Mouse (Mus musculus) forebrain, embryonic 16.5 days (tissue): Measurements from ENCODE around the gene Csnk2a1. TPM values are rescaled to one million over a fixed set of nuclear protein-coding genes. Genes with fewer than 3 reads are reported as not detected.
"Not testable (repeated sequence)": the region's sequence is repeated elsewhere in the genome, so short reads cannot be mapped to it uniquely, and the experiment has no call there.

ENCODE experiments used
- ATAC-seq: fragments of 200-750 bp; cut with Nextera tagmentation; 2 replicates; pipeline ENCODE4 v1.8.0; 2017; ENCODE audit warnings: mild to moderate bottlenecking, moderate library complexity
- H3K27ac ChIP-seq: fragments of 300-500 bp; sonication (generic); 2 replicates; pipeline ENCODE4 v1.5.1; 2014; ENCODE audit warnings: low read length, control low read depth
- H3K27me3 ChIP-seq: fragments of 300-500 bp; sonication (generic); replicated peaks from 2 replicates; pipeline ENCODE4 v1.6.1; 2014; ENCODE audit warnings: low read length; ENCODE audit not compliant: control insufficient read depth, insufficient read depth
- H3K36me3 ChIP-seq: fragments of 300-500 bp; sonication (generic); 2 replicates; pipeline ENCODE4 v1.6.1; 2014; ENCODE audit not compliant: control insufficient read depth, insufficient read depth
- H3K4me1 ChIP-seq: fragments of 300-500 bp; sonication (generic); replicated peaks from 2 replicates; pipeline ENCODE4 v1.6.1; 2014; ENCODE audit warnings: low read length; ENCODE audit not compliant: control insufficient read depth, insufficient read depth
- H3K4me2 ChIP-seq: fragments of 300-500 bp; sonication (generic); 2 replicates; pipeline ENCODE4 v1.6.1; 2014; ENCODE audit warnings: mild to moderate bottlenecking, low read length, control low read depth
- H3K4me3 ChIP-seq: fragments of 300-500 bp; sonication (generic); replicated peaks from 2 replicates; pipeline ENCODE4 v1.5.1; 2014; ENCODE audit warnings: mild to moderate bottlenecking, low read length, control low read depth
- H3K9ac ChIP-seq: fragments of 300-500 bp; sonication (generic); replicated peaks from 2 replicates; pipeline ENCODE4 v1.6.1; 2014; ENCODE audit warnings: low read depth, low read length, control low read depth
- H3K9me3 ChIP-seq: fragments of 300-500 bp; sonication (generic); 2 replicates; pipeline ENCODE4 v1.6.1; 2016; ENCODE audit warnings: low read length; ENCODE audit not compliant: control insufficient read depth
- WGBS: fragments of 180-500 bp; shearing (Covaris S2); extraction: QIAGEN DNeasy Blood & Tissue Kit; methylation state at CpG from one replicate; pipeline ENCODE4 v1.1.7; 2014; 5-methylcytosine and 5-hydroxymethylcytosine counted together
- polyA plus RNA-seq: library from polyadenylated mRNA; unstranded; fragments of >200 nt; fragmentation: Nextera tagmentation; extraction: Ambion mirVana; gene quantifications from 2 replicates; pipeline ENCODE4 v1.2.1, GENCODE M21; 2015

Csnk2a1 gene
- polyA plus RNA-seq, 1 experiment from 2014 or later: 137 TPM

GRCm38 (mm10) chr2:152190161-152190560 is 36.5 kb upstream of the Csnk2a1 start:
- H3K9ac ChIP-seq: no peak overlapping the region
- no peak for ATAC-seq
- H3K27ac ChIP-seq: no peak overlapping the region
- 73% methylated on average over 7 of the region's 7 CpGs for WGBS
- no peak overlapping the region for H3K4me2 ChIP-seq
- H3K9me3 ChIP-seq: no peaks in the 10 kb centered on the region
- H3K4me3 ChIP-seq: no peak overlapping the region
- H3K4me1 ChIP-seq: no peaks in the 10 kb centered on the region
- no peaks in the 10 kb centered on the region for H3K36me3 ChIP-seq
- no peaks in the 10 kb centered on the region for H3K27me3 ChIP-seq

GRCm38 (mm10) chr2:152192591-152193345 is 33.9 kb upstream of the Csnk2a1 start:
- Histone ChIP-seq H3K4me1 (0 out of 2 replicates have a peak, but pooled peaks cover 4% of the 10 kb centered on the region), H3K27ac (no peak overlapping the region), H3K36me3 (no peaks in the 10 kb centered on the region), H3K9ac (no peak overlapping the region), H3K9me3 (no peaks in the 10 kb centered on the region), H3K27me3 (no peaks in the 10 kb centered on the region), H3K4me2 (no peak overlapping the region), H3K4me3 (no peak overlapping the region)
- WGBS: 72% methylated on average over 13 of the region's 13 CpGs
- no peak for ATAC-seq

GRCm38 (mm10) chr2:152193346-152193710 is 33.3 kb upstream of the Csnk2a1 start:
- no peak for ATAC-seq
- 0 out of 2 replicates have a peak, but pooled peaks cover 4% of the 10 kb centered on the region for H3K4me1 ChIP-seq
- no peaks in the 10 kb centered on the region for H3K27me3 ChIP-seq
- H3K9ac ChIP-seq: no peak overlapping the region
- no peaks in the 10 kb centered on the region for H3K9me3 ChIP-seq
- no peak overlapping the region for H3K4me3 ChIP-seq
- H3K27ac ChIP-seq: no peak overlapping the region
- no peak overlapping the region for H3K4me2 ChIP-seq
- WGBS: 82% methylated on average over 7 of the region's 7 CpGs
- H3K36me3 ChIP-seq: no peaks in the 10 kb centered on the region

GRCm38 (mm10) chr2:152194586-152194985 is 32.1 kb upstream of the Csnk2a1 start:
- WGBS: 96% methylated on average over 2 of the region's 2 CpGs
- ATAC-seq: no peak
- Histone ChIP-seq H3K27me3 (no peaks in the 10 kb centered on the region), H3K27ac (no peak overlapping the region), H3K4me1 (0 out of 2 replicates have a peak, but pooled peaks cover 4% of the 10 kb centered on the region), H3K4me3 (no peak overlapping the region), H3K4me2 (no peak overlapping the region), H3K36me3 (no peaks in the 10 kb centered on the region), H3K9me3 (no peaks in the 10 kb centered on the region), H3K9ac (no peak overlapping the region)

GRCm38 (mm10) chr2:152196896-152197295 is 29.7 kb upstream of the Csnk2a1 start:
- Histone ChIP-seq H3K27ac (peak overlapping the region; percentile 45), H3K36me3 (no peaks in the 10 kb centered on the region), H3K9me3 (no peaks in the 10 kb centered on the region), H3K4me2 (no peak overlapping the region), H3K27me3 (no peaks in the 10 kb centered on the region), H3K9ac (0 out of 2 replicates have a peak overlapping the region, but pooled peaks have one; percentile 18), H3K4me1 (0 out of 2 replicates have a peak, but pooled peaks cover 4% of the 10 kb centered on the region), H3K4me3 (no peak overlapping the region)
- 42% methylated on average over 3 of the region's 3 CpGs for WGBS
- peak; percentile 36 for ATAC-seq

- Histone ChIP-seq H3K4me3 (no peak overlapping the region), H3K27ac (peak overlapping the region; percentile 45), H3K27me3 (no peaks in the 10 kb centered on the region), H3K9me3 (no peaks in the 10 kb centered on the region), H3K36me3 (no peaks in the 10 kb centered on the region), H3K9ac (0 out of 2 replicates have a peak overlapping the region, but pooled peaks have one; percentile 18), H3K4me1 (0 out of 2 replicates have a peak, but pooled peaks cover 4% of the 10 kb centered on the region), H3K4me2 (no peak overlapping the region)
- peak; percentile 91 for ATAC-seq
- WGBS: 44% methylated on average over 10 of the region's 10 CpGs
Measured at GRCm38 (mm10) chr2:152197301-152197712, 29.3 kb upstream of the Csnk2a1 start.

- H3K27me3 ChIP-seq, H3K4me1 ChIP-seq, ATAC-seq, H3K9ac ChIP-seq, H3K36me3 ChIP-seq, H3K27ac ChIP-seq, H3K9me3 ChIP-seq, H3K4me3 ChIP-seq, H3K4me2 ChIP-seq: not testable (repeated sequence)
- 91% methylated on average over 7 of the region's 9 CpGs for WGBS
Measured at GRCm38 (mm10) chr2:152206139-152206538, 20.5 kb upstream of the Csnk2a1 start.

GRCm38 (mm10) chr2:152211871-152212270 is 14.8 kb upstream of the Csnk2a1 start:
- ATAC-seq: no peak
- no peaks in the 10 kb centered on the region for H3K27me3 ChIP-seq
- no peak overlapping the region for H3K4me3 ChIP-seq
- no peak overlapping the region for H3K4me2 ChIP-seq
- H3K9ac ChIP-seq: no peak overlapping the region
- no peaks in the 10 kb centered on the region for H3K36me3 ChIP-seq
- WGBS: 73% methylated on average over 3 of the region's 3 CpGs
- H3K4me1 ChIP-seq: no peaks in the 10 kb centered on the region
- H3K27ac ChIP-seq: no peak overlapping the region
- H3K9me3 ChIP-seq: no peaks in the 10 kb centered on the region

GRCm38 (mm10) chr2:152216975-152217374 is 9.7 kb upstream of the Csnk2a1 start:
- no peaks in the 10 kb centered on the region for H3K27me3 ChIP-seq
- H3K4me1 ChIP-seq: no peaks in the 10 kb centered on the region
- ATAC-seq: no peak
- WGBS: 55% methylated on average over 1 of the region's 1 CpGs
- no peak overlapping the region for H3K9ac ChIP-seq
- no peaks in the 10 kb centered on the region for H3K36me3 ChIP-seq
- no peak overlapping the region for H3K4me3 ChIP-seq
- H3K27ac ChIP-seq: no peak overlapping the region
- H3K9me3 ChIP-seq: no peaks in the 10 kb centered on the region
- H3K4me2 ChIP-seq: no peak overlapping the region
